Mouse (Mus musculus) neural tube, embryonic 14.5 days (tissue): ENCODE results near the gene Idh3a. TPM values are rescaled to one million over a fixed set of nuclear protein-coding genes. Genes with fewer than 3 reads are reported as not detected.

Experiments used
- ATAC-seq: fragments of 200-750 bp; cut with Nextera tagmentation; 2 replicates; pipeline ENCODE4 v1.8.0; 2017; ENCODE audit warnings: low read depth, mild to moderate bottlenecking, moderate TSS enrichment, moderate library complexity
- H3K27ac ChIP-seq: fragments of 300-500 bp; sonication (generic); 2 replicates; pipeline ENCODE4 v1.5.1; 2014; ENCODE audit warnings: low read depth, mild to moderate bottlenecking, control low read depth, low read length, moderate library complexity, mixed read lengths
- H3K27me3 ChIP-seq: fragments of 300-500 bp; sonication (generic); 2 replicates; pipeline ENCODE4 v1.6.1; 2014; ENCODE audit warnings: low read length; ENCODE audit not compliant: control insufficient read depth, insufficient read depth
- H3K36me3 ChIP-seq: fragments of 300-500 bp; sonication (generic); 2 replicates; pipeline ENCODE4 v1.6.1; 2014; ENCODE audit warnings: low read length, mixed read lengths; ENCODE audit not compliant: control insufficient read depth, insufficient read depth
- H3K4me1 ChIP-seq: fragments of 300-500 bp; sonication (generic); 2 replicates; pipeline ENCODE4 v1.6.1; 2014; ENCODE audit warnings: low read length; ENCODE audit not compliant: control insufficient read depth, insufficient read depth
- H3K4me2 ChIP-seq: fragments of 300-500 bp; sonication (generic); 2 replicates; pipeline ENCODE4 v1.6.1; 2014; ENCODE audit warnings: mild to moderate bottlenecking, low read depth, low read length, control low read depth
- H3K4me3 ChIP-seq: fragments of 300-500 bp; sonication (generic); 2 replicates; pipeline ENCODE4 v1.5.1; 2014; ENCODE audit warnings: low read depth, low read length, control low read depth, mixed read lengths
- H3K9ac ChIP-seq: fragments of 300-500 bp; sonication (generic); replicated peaks from 2 replicates; pipeline ENCODE4 v1.6.1; 2014; ENCODE audit warnings: low read depth, mild to moderate bottlenecking, control low read depth, low read length, mixed read lengths
- H3K9me3 ChIP-seq: fragments of 300-500 bp; sonication (generic); 2 replicates; pipeline ENCODE4 v1.6.1; 2016; ENCODE audit warnings: low read length; ENCODE audit not compliant: control insufficient read depth
- WGBS: fragments of 180-500 bp; shearing (Covaris S2); extraction: QIAGEN DNeasy Blood & Tissue Kit; methylation state at CpG from one replicate; pipeline ENCODE4 v1.1.7; 2014; 5-methylcytosine and 5-hydroxymethylcytosine counted together
- polyA plus RNA-seq: library from polyadenylated mRNA; unstranded; fragments of >200 nt; fragmentation: Nextera tagmentation; extraction: Ambion mirVana; gene quantifications from 2 replicates; pipeline ENCODE4 v1.2.1, GENCODE M21; 2014

Idh3a gene
- polyA plus RNA-seq: 165 and 178 TPM in 2 replicates

DNA sequence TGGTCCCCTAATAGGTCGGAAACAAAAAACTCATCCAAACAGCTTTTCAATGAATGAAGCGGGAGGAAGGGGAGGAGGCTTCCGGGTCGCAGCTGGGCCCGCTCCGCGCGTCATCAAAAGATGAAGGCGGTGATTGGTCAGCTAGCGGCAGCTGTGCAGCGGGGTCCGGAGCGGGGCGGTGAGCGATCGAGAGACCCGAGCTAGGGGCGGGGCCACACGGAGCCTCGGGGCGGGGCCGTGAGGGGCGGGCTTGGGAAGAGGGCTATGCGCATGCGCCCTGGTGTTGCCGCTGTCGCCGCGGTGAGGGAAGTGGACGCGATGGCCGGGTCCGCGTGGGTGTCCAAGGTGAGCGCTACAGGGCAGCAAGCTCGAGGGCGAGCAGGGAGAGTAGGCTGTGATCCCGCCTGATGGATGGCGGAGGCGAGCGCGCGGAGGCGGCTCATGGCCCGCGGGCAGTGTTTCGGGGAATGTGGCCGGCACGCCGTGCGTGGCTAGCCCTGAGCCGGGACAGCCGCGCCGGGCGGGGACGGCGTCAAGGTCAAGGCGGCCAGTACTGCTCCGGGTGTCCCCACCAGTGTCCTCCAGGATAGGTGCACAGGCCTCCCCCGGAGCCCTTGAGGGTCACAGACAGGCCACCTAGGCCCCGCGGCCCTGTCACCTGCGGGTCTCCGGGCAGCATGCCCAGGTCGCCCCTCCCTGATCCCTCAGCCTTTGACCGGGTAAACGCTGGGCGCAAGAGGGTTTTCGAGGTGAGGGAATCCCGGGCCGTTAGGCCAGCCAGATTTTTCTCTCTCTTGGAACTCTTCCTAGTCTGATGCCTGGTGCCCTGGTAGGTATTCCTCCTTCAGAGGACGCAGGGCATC, at the start of gene Idh3a:
Gene Idh3a (plus strand): TSS at position 136 of the 863 bp plus-strand sequence.
- peak within 1 kb of the TSS; percentile 53 for H3K4me2 ChIP-seq
- no peaks in the 10 kb centered on the region for H3K36me3 ChIP-seq
- H3K27ac ChIP-seq: peak within 1 kb of the TSS; percentile 60
- no peaks in the 10 kb centered on the region; the same call in 1 of the 2 replicates for H3K27me3 ChIP-seq
- WGBS: under 1% methylated on average over 73 of the region's 73 CpGs
- peak within 1 kb of the TSS; percentile 87 for H3K9ac ChIP-seq
- ATAC-seq: peak; percentile 99
- H3K4me1 ChIP-seq: peaks cover 11% of the 10 kb centered on the region; the same call in 1 of the 2 replicates
- peak within 1 kb of the TSS; percentile 97 for H3K4me3 ChIP-seq
- H3K9me3 ChIP-seq: no peaks in the 10 kb centered on the region

DNA sequence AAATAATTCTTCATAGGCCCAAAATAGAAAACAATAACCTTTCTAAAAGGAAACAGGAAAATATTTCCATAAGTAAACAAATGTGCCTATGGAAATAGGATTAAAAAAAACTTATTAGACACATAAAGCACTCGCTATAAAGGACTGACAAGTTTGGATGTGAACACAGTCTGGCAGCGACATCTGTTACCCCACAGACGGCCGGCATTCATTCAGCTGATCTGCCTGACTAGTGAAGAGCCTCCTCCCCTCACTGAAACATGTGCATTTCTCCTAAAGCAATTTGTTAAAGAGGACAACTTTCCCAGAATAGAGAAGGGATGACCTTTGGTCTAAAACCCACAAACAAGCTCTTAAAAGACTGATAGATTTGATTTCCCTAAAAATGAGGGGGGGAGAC, 49.1 kb upstream of the Idh3a start:
- Histone ChIP-seq H3K4me1 (peaks cover 6% of the 10 kb centered on the region), H3K27me3 (no peaks in the 10 kb centered on the region), H3K4me3 (no peak overlapping the region), H3K27ac (no peak overlapping the region), H3K9me3 (no peaks in the 10 kb centered on the region), H3K36me3 (no peaks in the 10 kb centered on the region), H3K4me2 (no peak overlapping the region), H3K9ac (no peak overlapping the region)
- WGBS: 18% methylated on average over 4 of the region's 4 CpGs
- ATAC-seq: no peak

DNA sequence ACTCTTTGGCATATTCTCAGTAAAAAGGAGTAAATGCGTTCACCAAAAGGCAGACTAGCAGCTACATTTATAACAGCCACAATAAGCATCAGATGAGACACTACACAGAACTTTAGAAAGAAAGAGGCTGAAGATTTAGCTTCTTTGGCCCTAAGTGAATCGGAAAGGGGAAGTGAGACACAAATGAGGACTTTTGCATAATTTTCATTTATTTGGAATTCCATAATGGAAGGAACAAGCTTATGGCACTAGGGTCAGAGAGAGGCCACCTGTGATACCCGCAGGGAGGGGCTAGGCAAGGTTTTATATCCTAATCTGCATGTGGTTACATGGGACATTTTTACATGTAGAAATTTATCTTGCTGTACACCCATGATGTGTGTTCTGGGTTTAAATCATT, 48.7 kb upstream of the Idh3a start:
- WGBS: 71% methylated on average over 3 of the region's 3 CpGs
- Histone ChIP-seq H3K4me3 (no peak overlapping the region), H3K9ac (no peak overlapping the region), H3K27me3 (no peaks in the 10 kb centered on the region), H3K4me2 (no peak overlapping the region), H3K4me1 (peaks cover 6% of the 10 kb centered on the region), H3K9me3 (no peaks in the 10 kb centered on the region), H3K36me3 (no peaks in the 10 kb centered on the region), H3K27ac (no peak overlapping the region)
- ATAC-seq: no peak

DNA sequence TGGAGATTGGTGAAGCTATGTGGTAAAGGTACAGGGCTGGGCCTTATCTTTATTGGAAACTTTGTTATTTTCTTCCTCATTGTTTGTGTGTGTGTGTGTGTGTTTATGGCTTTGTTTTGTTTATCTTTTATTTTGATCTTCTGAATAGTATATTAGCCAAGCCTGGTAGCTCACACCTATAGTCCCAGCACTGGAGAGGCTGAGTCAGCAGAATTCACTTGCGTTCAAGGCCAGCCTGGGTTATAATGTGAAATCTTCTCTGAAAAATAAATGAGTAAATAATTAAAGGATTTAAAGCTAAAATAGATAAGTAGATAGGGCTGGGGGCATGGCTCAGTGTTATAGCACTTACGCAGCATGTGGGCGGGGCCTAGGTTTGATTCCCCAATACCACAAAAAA, 47.9 kb upstream of the Idh3a start:
- no peak overlapping the region for H3K9ac ChIP-seq
- H3K36me3 ChIP-seq: no peaks in the 10 kb centered on the region
- H3K9me3 ChIP-seq: no peaks in the 10 kb centered on the region
- no peaks in the 10 kb centered on the region for H3K27me3 ChIP-seq
- no peak for ATAC-seq
- WGBS: 88% methylated on average over 3 of the region's 3 CpGs
- H3K4me2 ChIP-seq: no peak overlapping the region
- no peak overlapping the region for H3K27ac ChIP-seq
- H3K4me3 ChIP-seq: no peak overlapping the region
- peaks cover 6% of the 10 kb centered on the region for H3K4me1 ChIP-seq

DNA sequence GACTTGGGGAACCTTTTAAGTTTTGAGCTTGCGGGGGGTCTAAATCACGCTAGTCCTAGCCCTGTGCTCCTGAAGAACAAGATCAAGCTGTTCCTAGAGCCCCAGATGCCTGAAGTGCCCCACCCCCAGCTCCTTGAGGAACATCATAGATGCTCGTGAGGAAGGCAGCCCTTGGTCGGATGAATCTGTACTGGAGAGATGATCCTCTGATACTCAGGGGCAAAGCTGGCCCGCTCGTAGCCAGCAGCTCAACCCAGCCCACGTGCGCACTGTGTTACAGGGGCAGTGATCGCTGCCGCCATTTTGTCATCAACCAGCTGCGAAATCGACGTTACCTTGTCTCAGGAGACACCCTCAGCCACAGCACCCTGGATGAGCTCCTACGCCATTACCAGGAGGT, 47.5 kb upstream of the Idh3a start, which contains the start of gene Sh2d7:
Gene Sh2d7 (plus strand): TSS at position 301 of the 400 bp plus-strand sequence.
- no peaks in the 10 kb centered on the region for H3K9me3 ChIP-seq
- H3K4me3 ChIP-seq: no peak within 1 kb of the TSS
- H3K27ac ChIP-seq: no peak within 1 kb of the TSS
- H3K4me2 ChIP-seq: no peak within 1 kb of the TSS
- H3K36me3 ChIP-seq: no peaks in the 10 kb centered on the region
- H3K27me3 ChIP-seq: no peaks in the 10 kb centered on the region
- no peak for ATAC-seq
- no peak within 1 kb of the TSS for H3K9ac ChIP-seq
- H3K4me1 ChIP-seq: peaks cover 6% of the 10 kb centered on the region
- WGBS: 90% methylated on average over 14 of the region's 14 CpGs

DNA sequence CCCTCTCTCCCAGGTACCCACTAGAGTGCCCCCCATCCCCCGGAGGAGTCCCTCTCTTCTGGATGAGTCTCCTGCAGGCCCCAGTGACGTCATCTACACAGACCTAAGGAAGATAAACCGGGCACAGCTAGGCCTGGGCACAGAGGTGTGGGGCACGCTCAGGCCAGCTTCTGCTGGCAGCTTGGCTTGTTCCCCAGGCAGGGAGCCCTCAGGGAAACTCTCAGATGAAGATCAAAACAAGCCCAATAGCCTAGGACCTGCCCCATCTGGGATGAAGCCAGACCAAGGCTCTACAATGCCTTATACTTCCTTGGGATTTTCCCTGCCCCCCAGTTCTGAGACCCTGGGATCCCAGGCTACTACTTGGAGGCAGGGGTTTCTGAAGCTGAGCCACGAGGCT, 45.3 kb upstream of the Idh3a start:
- Histone ChIP-seq H3K9ac (no peak overlapping the region), H3K4me1 (peaks cover 2% of the 10 kb centered on the region; the same call in 1 of the 2 replicates), H3K9me3 (no peaks in the 10 kb centered on the region), H3K36me3 (no peaks in the 10 kb centered on the region), H3K27me3 (no peaks in the 10 kb centered on the region), H3K4me3 (no peak overlapping the region), H3K4me2 (no peak overlapping the region), H3K27ac (no peak overlapping the region)
- 74% methylated on average over 5 of the region's 5 CpGs for WGBS
- ATAC-seq: no peak

DNA sequence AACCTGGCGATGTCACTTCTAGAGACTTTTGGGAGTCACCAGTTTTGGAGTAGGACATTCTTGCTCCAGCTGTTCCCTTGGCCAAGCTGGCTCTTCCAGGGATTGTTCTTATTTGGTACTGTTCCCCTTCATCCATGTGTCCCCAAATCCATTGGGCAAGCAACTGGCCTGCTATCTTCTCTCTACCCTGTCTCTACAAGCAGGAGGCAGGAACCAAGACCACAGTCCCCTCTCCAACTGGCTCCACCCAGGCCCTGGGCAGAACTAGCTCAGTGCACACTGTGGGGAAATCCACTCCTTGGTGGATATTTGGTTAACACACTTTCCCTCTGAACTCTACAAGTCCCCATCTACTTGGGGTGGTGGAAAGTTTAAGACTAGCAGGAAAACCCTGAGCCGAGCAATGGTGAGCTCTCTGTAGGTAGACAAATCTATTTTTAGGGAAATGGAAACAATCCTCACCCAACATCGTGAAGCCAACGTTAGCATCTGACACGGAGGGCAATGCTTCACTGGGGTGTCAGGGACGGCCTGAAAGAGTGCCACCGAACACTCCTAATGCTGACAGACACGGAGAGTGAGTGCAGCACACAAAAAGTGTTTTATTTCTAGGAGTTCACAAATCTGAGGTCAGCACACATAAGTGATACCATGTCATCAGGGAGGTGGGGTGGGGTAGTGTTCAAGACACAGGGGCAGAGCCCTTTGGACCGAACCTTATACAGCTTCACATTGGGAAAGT, 41.8 kb upstream of the Idh3a start:
- H3K4me1 ChIP-seq: no peaks in the 10 kb centered on the region
- 90% methylated on average over 9 of the region's 9 CpGs for WGBS
- no peak overlapping the region for H3K27ac ChIP-seq
- no peak overlapping the region for H3K4me3 ChIP-seq
- no peaks in the 10 kb centered on the region for H3K36me3 ChIP-seq
- H3K27me3 ChIP-seq: no peaks in the 10 kb centered on the region
- no peaks in the 10 kb centered on the region for H3K9me3 ChIP-seq
- no peak for ATAC-seq
- no peak overlapping the region for H3K4me2 ChIP-seq
- no peak overlapping the region for H3K9ac ChIP-seq

DNA sequence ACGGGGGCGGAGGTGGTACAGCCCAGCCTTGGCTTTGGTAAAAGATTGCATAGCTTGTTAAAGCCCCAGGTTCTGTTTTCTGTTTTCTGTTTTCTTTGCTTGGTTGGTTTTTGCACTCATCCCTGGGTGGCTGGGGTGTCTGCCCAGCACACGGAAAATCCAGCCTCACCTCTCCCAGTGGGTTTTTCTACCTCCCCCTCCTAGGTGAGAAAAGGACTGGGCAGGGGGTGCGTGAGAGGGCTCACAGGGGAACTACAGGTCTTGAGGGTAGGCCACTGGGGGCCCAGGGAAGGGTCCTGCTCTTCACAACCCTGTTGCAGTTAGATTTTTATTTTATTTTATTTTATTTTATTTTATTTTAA, 41.2 kb upstream of the Idh3a start:
- Histone ChIP-seq H3K9me3 (no peaks in the 10 kb centered on the region), H3K4me3 (no peak overlapping the region), H3K4me2 (no peak overlapping the region), H3K4me1 (no peaks in the 10 kb centered on the region), H3K27me3 (no peaks in the 10 kb centered on the region), H3K9ac (no peak overlapping the region), H3K27ac (no peak overlapping the region), H3K36me3 (no peaks in the 10 kb centered on the region)
- WGBS: 89% methylated on average over 4 of the region's 4 CpGs
- ATAC-seq: no peak

DNA sequence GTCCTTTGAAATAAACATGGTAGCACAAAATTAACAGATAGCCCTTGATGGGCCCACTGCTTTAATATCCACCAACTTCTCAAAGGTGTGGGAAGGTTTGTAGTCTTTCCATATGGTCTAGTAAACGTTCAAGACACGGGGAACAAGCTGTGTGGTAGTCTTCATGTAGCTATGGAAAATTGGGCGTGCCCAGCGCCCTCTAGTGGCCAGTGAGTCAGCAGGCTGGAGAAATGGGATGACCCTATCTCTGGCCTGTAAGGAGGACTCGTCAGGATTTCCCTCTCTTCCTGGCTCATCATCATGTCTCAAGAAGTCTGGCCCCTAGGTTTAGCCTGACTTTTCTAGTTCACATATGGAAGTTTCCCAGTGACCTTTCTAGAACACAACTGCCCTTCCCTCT, 38.6 kb upstream of the Idh3a start:
- Histone ChIP-seq H3K4me1 (no peaks in the 10 kb centered on the region), H3K27me3 (no peaks in the 10 kb centered on the region), H3K4me3 (no peak overlapping the region), H3K9ac (no peak overlapping the region), H3K4me2 (no peak overlapping the region), H3K9me3 (no peaks in the 10 kb centered on the region), H3K27ac (no peak overlapping the region), H3K36me3 (no peaks in the 10 kb centered on the region)
- ATAC-seq: no peak
- WGBS: 14% methylated on average over 5 of the region's 5 CpGs
